Mouse (Mus musculus) embryonic facial prominence, embryonic 11.5 days (tissue): Measurements from ENCODE around the gene Ctbs. TPM values are rescaled to one million over a fixed set of nuclear protein-coding genes. Genes with fewer than 3 reads are reported as not detected.

Source experiments
- ATAC-seq: fragments of 200-750 bp; cut with Nextera tagmentation; replicated peaks from 2 replicates; pipeline ENCODE4 v1.8.0; 2017; ENCODE audit warnings: low read depth; ENCODE audit not compliant: insufficient number of reproducible peaks, low FRiP score, low TSS enrichment
- DNase-seq: peaks from one replicate; pipeline ENCODE4 v3.0.0-alpha.2; 2015; ENCODE audit warnings: low spot score
- H3K27ac ChIP-seq: fragments of 300-500 bp; sonication (generic); replicated peaks from 2 replicates; pipeline ENCODE4 v1.5.1; 2014; ENCODE audit warnings: mild to moderate bottlenecking, low read depth, low read length, control low read depth
- H3K27me3 ChIP-seq: fragments of 300-500 bp; sonication (generic); 2 replicates; pipeline ENCODE4 v1.6.1; 2014; ENCODE audit warnings: mild to moderate bottlenecking, low read length, moderate library complexity, mixed read lengths; ENCODE audit not compliant: control insufficient read depth, insufficient read depth
- H3K36me3 ChIP-seq: fragments of 300-500 bp; sonication (generic); replicated peaks from 2 replicates; pipeline ENCODE4 v1.6.1; 2014; ENCODE audit warnings: low read depth, mild to moderate bottlenecking, low read length, moderate library complexity, mixed read lengths; ENCODE audit not compliant: control insufficient read depth, insufficient read depth
- H3K4me1 ChIP-seq: fragments of 300-500 bp; sonication (generic); 2 replicates; pipeline ENCODE4 v1.6.1; 2014; ENCODE audit warnings: low read length, mixed read lengths; ENCODE audit not compliant: control insufficient read depth, insufficient read depth
- H3K4me2 ChIP-seq: fragments of 300-500 bp; sonication (generic); 2 replicates; pipeline ENCODE4 v1.6.1; 2014; ENCODE audit warnings: low read depth, mild to moderate bottlenecking, control low read depth, low read length, moderate library complexity
- H3K4me3 ChIP-seq: fragments of 300-500 bp; sonication (generic); 2 replicates; pipeline ENCODE4 v1.5.1; 2014; ENCODE audit warnings: low read depth, low read length, control low read depth
- H3K9ac ChIP-seq: fragments of 300-500 bp; sonication (generic); replicated peaks from 2 replicates; pipeline ENCODE4 v1.6.1; 2014; ENCODE audit warnings: mild to moderate bottlenecking, control low read depth, low read length
- H3K9me3 ChIP-seq: fragments of 300-500 bp; sonication (generic); replicated peaks from 2 replicates; pipeline ENCODE4 v1.6.1; 2016; ENCODE audit warnings: mild to moderate bottlenecking, low read length, inconsistent platforms, mixed read lengths; ENCODE audit not compliant: control insufficient read depth
- WGBS: fragments of 180-500 bp; shearing (Covaris S2); extraction: QIAGEN DNeasy Blood & Tissue Kit; methylation state at CpG from one replicate; pipeline ENCODE4 v1.1.7; 2014; 5-methylcytosine and 5-hydroxymethylcytosine counted together
- polyA plus RNA-seq: library from polyadenylated mRNA; unstranded; fragments of >200 nt; fragmentation: Nextera tagmentation; extraction: Ambion mirVana; gene quantifications from 2 replicates; pipeline ENCODE4 v1.2.1, GENCODE M21; 2014

The Ctbs gene
- polyA plus RNA-seq, 1 experiment from 2014 or later: 6.7 TPM

GRCm38 (mm10) chr3:146499431-146500002 is 49.9 kb downstream of the Ctbs start, which contains the start of the genes Spata1 and Gng5:
Gene Spata1, minus strand, starts transcription at chr3:146499753.
Gene Gng5, plus strand, starts transcription at chr3:146499807.
- H3K9ac ChIP-seq: peak within 1 kb of the TSS; percentile 96
- WGBS: 0% methylated on average over 29 of the region's 88 CpGs
- peak within 1 kb of the TSS; percentile 88 for H3K27ac ChIP-seq
- H3K4me1 ChIP-seq: no peaks in the 10 kb centered on the region
- H3K4me3 ChIP-seq: peak within 1 kb of the TSS; percentile 87
- ATAC-seq: peak; percentile 90
- DNase-seq: peak; percentile 90
- peak within 1 kb of the TSS; percentile 69 for H3K4me2 ChIP-seq
- H3K36me3 ChIP-seq: no peaks in the 10 kb centered on the region
- H3K27me3 ChIP-seq: no peaks in the 10 kb centered on the region
- no peaks in the 10 kb centered on the region for H3K9me3 ChIP-seq

DNA sequence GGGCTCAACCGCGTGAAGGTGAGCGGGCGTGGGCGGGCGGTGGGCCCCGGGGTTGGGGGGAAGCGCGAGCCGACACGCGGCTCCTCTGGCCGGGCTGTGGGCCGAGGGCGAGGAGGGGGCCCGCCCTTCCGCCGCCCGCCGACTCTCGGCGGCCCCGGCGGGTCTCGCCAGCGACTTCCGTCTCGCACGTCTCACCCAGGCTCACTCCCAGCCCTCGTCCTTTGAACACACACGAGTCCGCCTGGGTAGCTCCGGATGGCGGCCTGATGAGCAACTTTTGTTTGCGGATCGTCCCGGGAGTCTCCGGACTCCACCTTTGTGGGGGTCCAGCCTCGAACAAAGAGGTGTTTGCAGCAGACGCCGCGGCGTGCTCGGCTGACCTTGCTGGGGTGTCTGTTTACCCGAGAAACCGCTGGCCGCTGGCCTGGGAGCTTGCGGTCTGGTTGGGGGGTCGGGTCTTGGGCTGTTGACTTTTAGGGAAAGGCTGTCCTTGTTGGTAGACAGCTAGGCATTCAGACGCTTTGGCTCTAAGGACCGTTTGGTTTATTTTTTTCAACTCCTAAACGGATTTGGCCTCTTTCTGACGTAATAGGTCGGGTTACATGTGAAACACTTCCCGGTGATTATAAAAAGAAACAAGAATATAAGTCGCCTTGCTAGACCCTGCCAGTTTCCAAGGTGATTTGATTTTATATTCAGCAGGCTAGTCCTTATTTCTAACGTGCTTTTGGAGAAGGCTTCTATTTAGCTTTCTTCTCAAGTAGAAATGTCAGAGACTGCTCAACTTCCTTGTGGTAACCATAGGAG is 50.6 kb downstream of the Ctbs start:
- Histone ChIP-seq H3K4me1 (no peaks in the 10 kb centered on the region), H3K27me3 (no peaks in the 10 kb centered on the region), H3K4me2 (peak overlapping the region; percentile 69), H3K27ac (peak overlapping the region; percentile 88), H3K9ac (peak overlapping the region; percentile 96), H3K4me3 (peak overlapping the region; percentile 87), H3K36me3 (no peaks in the 10 kb centered on the region), H3K9me3 (no peaks in the 10 kb centered on the region)
- WGBS: under 1% methylated on average over 48 of the region's 57 CpGs
- ATAC-seq: peak; percentile 19
- DNase-seq: peak; percentile 68

GRCm38 (mm10) chr3:146500810-146501201 is 51.2 kb downstream of the Ctbs start:
- no peaks in the 10 kb centered on the region for H3K36me3 ChIP-seq

DNA sequence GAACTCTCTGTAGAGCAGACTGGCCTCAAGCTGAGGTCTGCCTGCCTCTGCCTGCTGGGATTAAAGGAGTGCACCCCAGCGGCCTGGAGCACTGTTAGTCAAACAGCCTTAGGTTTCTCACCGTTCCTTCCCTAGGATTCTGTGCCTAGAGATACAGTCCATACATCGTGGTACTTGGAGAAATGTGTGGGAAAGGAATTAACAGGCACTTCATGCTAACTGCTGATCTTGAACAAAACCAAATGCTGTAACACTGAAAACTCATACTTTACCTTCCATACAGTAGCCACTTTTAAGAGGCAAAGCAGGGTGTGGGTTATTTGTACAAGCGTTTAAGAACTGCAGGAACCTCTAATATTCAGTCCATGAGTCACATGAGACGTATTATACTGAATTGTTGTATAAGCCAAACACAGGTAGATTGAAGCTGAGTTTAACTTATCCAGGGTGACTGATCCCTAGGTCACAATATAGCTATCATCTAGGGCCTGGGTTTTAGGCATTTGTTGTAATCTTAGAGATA is 52.1 kb downstream of the Ctbs start:
- Histone ChIP-seq H3K4me1 (no peaks in the 10 kb centered on the region), H3K4me2 (peak overlapping the region; percentile 69; the same call in 1 of the 2 replicates), H3K27me3 (no peaks in the 10 kb centered on the region), H3K9me3 (no peaks in the 10 kb centered on the region), H3K27ac (no peak overlapping the region), H3K36me3 (no peaks in the 10 kb centered on the region; the same call in 1 of the 2 replicates), H3K9ac (no peak overlapping the region; the same call in 1 of the 2 replicates), H3K4me3 (peak overlapping the region; percentile 87; the same call in 1 of the 2 replicates)
- DNase-seq (no peak), ATAC-seq (no peak)
- WGBS: 55% methylated on average over 5 of the region's 5 CpGs

More at GRCm38 (mm10) chr3:146500810-146501201, 51.2 kb downstream of the Ctbs start:
- no peak overlapping the region for H3K27ac ChIP-seq
- peak overlapping the region; percentile 87 for H3K4me3 ChIP-seq
- H3K27me3 ChIP-seq: no peaks in the 10 kb centered on the region
- ATAC-seq (no peak), DNase-seq (no peak)
- peak overlapping the region; percentile 96 for H3K9ac ChIP-seq
- peak overlapping the region; percentile 69 for H3K4me2 ChIP-seq
- 8% methylated on average over 5 of the region's 5 CpGs for WGBS
- no peaks in the 10 kb centered on the region for H3K9me3 ChIP-seq
- H3K4me1 ChIP-seq: no peaks in the 10 kb centered on the region

GRCm38 (mm10) chr3:146506711-146507110 is 57.1 kb downstream of the Ctbs start:
- ATAC-seq (no peak), DNase-seq (no peak)
- Histone ChIP-seq H3K9ac (no peak overlapping the region), H3K27me3 (no peaks in the 10 kb centered on the region), H3K4me1 (no peaks in the 10 kb centered on the region), H3K36me3 (peaks cover 2% of the 10 kb centered on the region; the same call in 1 of the 2 replicates), H3K27ac (no peak overlapping the region), H3K4me2 (no peak overlapping the region), H3K4me3 (no peak overlapping the region), H3K9me3 (no peaks in the 10 kb centered on the region)
- WGBS: 95% methylated on average over 7 of the region's 7 CpGs

Other genes with a start within 250 kb of the Ctbs start
- 0.88 and 1.3 TPM in 2 replicates for gene Lpar3, start 228.8 kb upstream of the Ctbs start, polyA plus RNA-seq
- gene Ssx2ip, start 45.2 kb upstream of the Ctbs start, polyA plus RNA-seq: 32.5 and 35.5 TPM in 2 replicates
- 5.7 and 6.8 TPM in 2 replicates for gene Spata1, start 50.0 kb downstream of the Ctbs start, polyA plus RNA-seq
- gene Gng5, start 50.0 kb downstream of the Ctbs start, polyA plus RNA-seq: 1,092 and 1,165 TPM in 2 replicates
- gene Rpf1, start 71.6 kb downstream of the Ctbs start, polyA plus RNA-seq: 77.2 and 87.9 TPM in 2 replicates
- gene Uox, start 120.6 kb downstream of the Ctbs start, polyA plus RNA-seq: not detected in 2 replicates
- gene Dnase2b, start 165.8 kb downstream of the Ctbs start, polyA plus RNA-seq: not detected in 2 replicates
- not detected in 2 replicates for gene 4930503B20Rik, start 201.5 kb downstream of the Ctbs start, polyA plus RNA-seq
- gene Samd13, start 235.8 kb downstream of the Ctbs start, polyA plus RNA-seq: 0.86 and 1.2 TPM in 2 replicates